Mouse (Mus musculus) hindbrain, embryonic 12.5 days (tissue): Measurements from ENCODE around the gene Zfp456. TPM values are rescaled to one million over a fixed set of nuclear protein-coding genes. Genes with fewer than 3 reads are reported as not detected.
"Not testable (repeated sequence)": the region's sequence is repeated elsewhere in the genome, so short reads cannot be mapped to it uniquely, and the experiment has no call there.

Experiments used
- ATAC-seq: fragments of 200-750 bp; cut with Nextera tagmentation; 2 replicates; pipeline ENCODE4 v1.8.0; 2017; ENCODE audit warnings: moderate TSS enrichment; ENCODE audit not compliant: low FRiP score
- H3K27ac ChIP-seq: fragments of 300-500 bp; sonication (generic); 2 replicates; pipeline ENCODE4 v1.5.1; 2016; ENCODE audit warnings: mild to moderate bottlenecking
- H3K27me3 ChIP-seq: fragments of 300-500 bp; sonication (generic); 2 replicates; pipeline ENCODE4 v1.6.1; 2016; ENCODE audit warnings: mild to moderate bottlenecking
- H3K36me3 ChIP-seq: fragments of 300-500 bp; sonication (generic); 2 replicates; pipeline ENCODE4 v1.6.1; 2016; ENCODE audit warnings: mild to moderate bottlenecking
- H3K4me1 ChIP-seq: fragments of 300-500 bp; sonication (generic); 2 replicates; pipeline ENCODE4 v1.6.1; 2016
- H3K4me2 ChIP-seq: fragments of 300-500 bp; sonication (generic); replicated peaks from 2 replicates; pipeline ENCODE4 v1.6.1; 2016; ENCODE audit warnings: mild to moderate bottlenecking
- H3K4me3 ChIP-seq: fragments of 300-500 bp; sonication (generic); 2 replicates; pipeline ENCODE4 v1.5.1; 2016; ENCODE audit warnings: mild to moderate bottlenecking
- H3K9ac ChIP-seq: fragments of 300-500 bp; sonication (generic); 2 replicates; pipeline ENCODE4 v1.6.1; 2016; ENCODE audit warnings: mild to moderate bottlenecking, moderate library complexity
- H3K9me3 ChIP-seq: fragments of 300-500 bp; sonication (generic); replicated peaks from 2 replicates; pipeline ENCODE4 v1.6.1; 2016; ENCODE audit warnings: mild to moderate bottlenecking
- WGBS: fragments of 180-500 bp; shearing (Covaris S2); methylation state at CpG from one replicate; pipeline ENCODE4 v1.1.7; 2016; 5-methylcytosine and 5-hydroxymethylcytosine counted together
- polyA plus RNA-seq: library from polyadenylated mRNA; unstranded; fragments of >200 nt; fragmentation: Nextera tagmentation; extraction: Ambion mirVana; gene quantifications from 2 replicates; pipeline ENCODE4 v1.2.1, GENCODE M21; 2016

Zfp456 gene
- polyA plus RNA-seq: 0.83 and 0.94 TPM in 2 replicates

- H3K4me1 ChIP-seq, H3K9me3 ChIP-seq, H3K27me3 ChIP-seq, H3K36me3 ChIP-seq, H3K27ac ChIP-seq: not testable (repeated sequence)
- Histone ChIP-seq H3K4me3 (peak within 1 kb of the TSS; percentile 36), H3K4me2 (peak within 1 kb of the TSS; percentile 55), H3K9ac (peak within 1 kb of the TSS; percentile 20; the same call in 1 of the 2 replicates)
- 25% methylated on average over 15 of the region's 15 CpGs for WGBS
- ATAC-seq: peak; percentile 88
Observed at GRCm38 (mm10) chr13:67375050-67375911, at the start of gene Zfp456, which contains the start of gene Gm28041. Gene Zfp456 (minus strand): TSS chr13:67375810. Gene Gm28041 (minus strand): TSS chr13:67375733.

GRCm38 (mm10) chr13:67422532-67422931 is 46.9 kb upstream of the Zfp456 start:
- H3K4me2 ChIP-seq, H3K9me3 ChIP-seq, H3K4me1 ChIP-seq, H3K27me3 ChIP-seq, H3K9ac ChIP-seq, H3K4me3 ChIP-seq, H3K36me3 ChIP-seq, H3K27ac ChIP-seq, ATAC-seq: not testable (repeated sequence)
- 92% methylated on average over 2 of the region's 2 CpGs for WGBS

- ATAC-seq: peak; percentile 83
- Histone ChIP-seq H3K9me3 (no peaks in the 10 kb centered on the region), H3K27ac (no peak within 1 kb of the TSS), H3K9ac (peak within 1 kb of the TSS; percentile 63), H3K36me3 (no peaks in the 10 kb centered on the region), H3K27me3 (no peaks in the 10 kb centered on the region), H3K4me2 (peak within 1 kb of the TSS; percentile 82), H3K4me3 (peak within 1 kb of the TSS; percentile 55), H3K4me1 (no peaks in the 10 kb centered on the region)
- 2% methylated on average over 22 of the region's 22 CpGs for WGBS
Observed at GRCm38 (mm10) chr13:67421207-67421857, 45.7 kb upstream of the Zfp456 start, which contains the start of gene Zfp459. Gene Zfp459 (minus strand): TSS chr13:67421418.

GRCm38 (mm10) chr13:67420558-67421206 is 45.1 kb upstream of the Zfp456 start:
- Histone ChIP-seq H3K9ac (peak overlapping the region; percentile 63), H3K27ac (no peak overlapping the region), H3K9me3 (no peaks in the 10 kb centered on the region), H3K4me3 (peak overlapping the region; percentile 55), H3K4me2 (peak overlapping the region; percentile 82), H3K36me3 (no peaks in the 10 kb centered on the region), H3K4me1 (no peaks in the 10 kb centered on the region), H3K27me3 (no peaks in the 10 kb centered on the region)
- peak; percentile 41 for ATAC-seq
- 37% methylated on average over 11 of the region's 11 CpGs for WGBS

- ATAC-seq: no peak
- Histone ChIP-seq H3K9ac (no peak overlapping the region), H3K4me2 (no peak overlapping the region), H3K36me3 (no peaks in the 10 kb centered on the region), H3K27ac (no peak overlapping the region), H3K9me3 (no peaks in the 10 kb centered on the region), H3K4me1 (no peaks in the 10 kb centered on the region), H3K27me3 (no peaks in the 10 kb centered on the region), H3K4me3 (no peak overlapping the region)
- WGBS: 83% methylated on average over 3 of the region's 3 CpGs
Observed at GRCm38 (mm10) chr13:67416811-67417210, 41.2 kb upstream of the Zfp456 start.

- no peak for ATAC-seq
- Histone ChIP-seq H3K9ac (no peak overlapping the region), H3K36me3 (no peaks in the 10 kb centered on the region), H3K4me3 (no peak overlapping the region), H3K4me2 (no peak overlapping the region), H3K9me3 (no peaks in the 10 kb centered on the region), H3K27ac (no peak overlapping the region), H3K4me1 (no peaks in the 10 kb centered on the region), H3K27me3 (no peaks in the 10 kb centered on the region)
- 88% methylated on average over 6 of the region's 6 CpGs for WGBS
Observed at GRCm38 (mm10) chr13:67415759-67416158, 40.1 kb upstream of the Zfp456 start.

GRCm38 (mm10) chr13:67413634-67414033 is 38.0 kb upstream of the Zfp456 start:
- H3K27me3 ChIP-seq, H3K27ac ChIP-seq, H3K4me2 ChIP-seq, H3K9me3 ChIP-seq, H3K4me1 ChIP-seq, H3K4me3 ChIP-seq, ATAC-seq, H3K9ac ChIP-seq, H3K36me3 ChIP-seq: not testable (repeated sequence)
- WGBS: 74% methylated on average over 3 of the region's 3 CpGs

GRCm38 (mm10) chr13:67399183-67399903 is 23.7 kb upstream of the Zfp456 start, which contains the start of gene Zfp429:
Gene Zfp429 (minus strand): TSS chr13:67399819.
- peak within 1 kb of the TSS; percentile 54 for H3K9ac ChIP-seq
- H3K4me1 ChIP-seq, H3K9me3 ChIP-seq, H3K27me3 ChIP-seq, H3K36me3 ChIP-seq, H3K27ac ChIP-seq: not testable (repeated sequence)
- H3K4me2 ChIP-seq: peak within 1 kb of the TSS; percentile 74
- H3K4me3 ChIP-seq: peak within 1 kb of the TSS; percentile 59
- 3% methylated on average over 14 of the region's 16 CpGs for WGBS
- peak; percentile 94 for ATAC-seq

- WGBS: 62% methylated on average over 3 of the region's 3 CpGs
- H3K4me2 ChIP-seq, H3K4me1 ChIP-seq, H3K36me3 ChIP-seq, H3K9ac ChIP-seq, H3K9me3 ChIP-seq, H3K4me3 ChIP-seq, ATAC-seq, H3K27me3 ChIP-seq, H3K27ac ChIP-seq: not testable (repeated sequence)
Observed at GRCm38 (mm10) chr13:67376255-67376654, 645 bp upstream of the Zfp456 start.

- no peaks in the 10 kb centered on the region for H3K27me3 ChIP-seq
- under 1% methylated on average over 15 of the region's 15 CpGs for WGBS
- peaks cover 5% of the 10 kb centered on the region for H3K4me1 ChIP-seq
- no peaks in the 10 kb centered on the region for H3K36me3 ChIP-seq
- no peaks in the 10 kb centered on the region for H3K9me3 ChIP-seq
- H3K9ac ChIP-seq: peak within 1 kb of the TSS; percentile 58
- peak within 1 kb of the TSS; percentile 70 for H3K4me2 ChIP-seq
- ATAC-seq: peak; percentile 92
- H3K4me3 ChIP-seq: peak within 1 kb of the TSS; percentile 74
- peak within 1 kb of the TSS; percentile 44; the same call in 1 of the 2 replicates for H3K27ac ChIP-seq
Observed at GRCm38 (mm10) chr13:67360131-67360744, 15.4 kb downstream of the Zfp456 start, which contains the start of the genes Gm28044 and Zfp953. Gene Gm28044 (minus strand): TSS chr13:67360536. Gene Zfp953 (minus strand): TSS chr13:67360605.

- H3K9ac ChIP-seq: no peak overlapping the region
Observed at GRCm38 (mm10) chr13:67351854-67352253, 23.8 kb downstream of the Zfp456 start.

More at GRCm38 (mm10) chr13:67351854-67352253, 23.8 kb downstream of the Zfp456 start:
- H3K36me3 ChIP-seq: no peaks in the 10 kb centered on the region
- H3K27me3 ChIP-seq: no peaks in the 10 kb centered on the region
- H3K4me1 ChIP-seq: no peaks in the 10 kb centered on the region
- H3K9me3 ChIP-seq: no peaks in the 10 kb centered on the region
- no peak overlapping the region for H3K4me2 ChIP-seq
- no peak overlapping the region for H3K4me3 ChIP-seq
- ATAC-seq: no peak
- no peak overlapping the region for H3K27ac ChIP-seq
